Mouse (Mus musculus) G1E (cell line): Measurements from ENCODE around the gene Lama5. TPM values are rescaled to one million over a fixed set of nuclear protein-coding genes. Genes with fewer than 3 reads are reported as not detected.

Experiments
- ATAC-seq: 2 replicates; pipeline ENCODE4 v1.8.0; 2016; ENCODE audit warnings: mild to moderate bottlenecking; ENCODE audit not compliant: insufficient number of reproducible peaks, poor library complexity, low FRiP score, severe bottlenecking; ENCODE audit errors: extremely low read depth
- DNase-seq: peaks from one replicate; pipeline ENCODE4 v3.0.0; 2012; ENCODE audit warnings: low spot score
- H3K27me3 ChIP-seq: 2 replicates; pipeline ENCODE4 v1.6.1; 2012; ENCODE audit warnings: mild to moderate bottlenecking, low read length, inconsistent platforms; ENCODE audit not compliant: insufficient read depth
- H3K36me3 ChIP-seq: replicated peaks from 2 replicates; pipeline ENCODE3; 2012; ENCODE audit warnings: mild to moderate bottlenecking, inconsistent platforms
- H3K4me1 ChIP-seq: 2 replicates; pipeline ENCODE4 v1.6.1; 2012; ENCODE audit warnings: low read depth, low read length, inconsistent platforms, mixed read lengths; ENCODE audit not compliant: insufficient read depth
- H3K4me3 ChIP-seq: 2 replicates; pipeline ENCODE4 v1.5.1; 2012; ENCODE audit warnings: low read depth, mild to moderate bottlenecking, inconsistent platforms, low read length, moderate library complexity, mixed read lengths
- H3K9me3 ChIP-seq: replicated peaks from 2 replicates; pipeline ENCODE4 v1.6.1; 2012; ENCODE audit warnings: inconsistent platforms
- CTCF ChIP-seq: IDR thresholded peaks from 2 replicates; pipeline ENCODE4 v1.5.1; 2012; ENCODE audit warnings: low read depth, low read length, inconsistent platforms, mixed read lengths
- GATA1 ChIP-seq: IDR thresholded peaks from 2 replicates; pipeline ENCODE4 v1.6.1; 2012; ENCODE audit warnings: borderline replicate concordance, low read length, inconsistent platforms, mixed read lengths
- GATA2 ChIP-seq: IDR thresholded peaks from 2 replicates; pipeline ENCODE4 v1.6.1; 2012; ENCODE audit warnings: low read depth, low read length, inconsistent platforms, borderline replicate concordance
- POLR2AphosphoS5 ChIP-seq: IDR thresholded peaks from 2 replicates; pipeline ENCODE4 v1.6.1; 2012; ENCODE audit warnings: low read depth, low read length, inconsistent platforms; ENCODE audit not compliant: insufficient replicate concordance
- TAL1 ChIP-seq: conservative IDR thresholded peaks from 2 replicates; pipeline ENCODE4 v1.6.1; 2012; ENCODE audit warnings: low read depth, low read length, inconsistent platforms, mixed read lengths
- polyA plus RNA-seq: library from polyadenylated mRNA; stranded (reverse); fragments of >175 nt; gene quantifications from 2 replicates; pipeline ENCODE4 v1.2.3, GENCODE M21; 2012
- total RNA-seq, 2 experiments: library from RNA; stranded (forward) in 1 of 2; stranded (reverse) in 1 of 2; fragments of 200-1000 nt in 1 of 2; fragments of >200 nt in 1 of 2; fragmentation: Nextera tagmentation in 1 of 2; gene quantifications; 2 replicates each; pipeline ENCODE4 v1.2.3; 2014 to 2017

The Lama5 gene
- total and polyA plus RNA-seq, 3 experiments, result 25.4 to 99.6 (median 69.2) TPM

DNA sequence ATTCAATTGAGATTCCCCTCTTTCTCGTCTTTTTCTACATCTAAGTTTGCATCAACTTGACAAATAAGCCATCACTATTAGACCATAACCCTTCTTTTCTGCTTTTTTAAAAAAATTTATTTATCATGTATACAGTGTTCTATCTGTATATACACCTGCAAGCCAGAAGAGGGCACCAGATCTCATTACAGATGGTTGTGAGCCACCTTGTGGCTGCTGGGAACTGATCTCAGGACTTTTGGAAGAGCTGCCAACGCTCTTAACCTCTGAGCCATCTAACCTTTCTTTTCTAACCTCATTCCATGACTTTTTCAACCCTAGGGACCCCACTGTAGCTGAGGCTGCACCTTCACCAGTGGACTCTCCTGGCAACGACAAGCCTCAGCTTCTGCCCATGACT, 13.4 kb downstream of the Lama5 start:
- TF ChIP-seq TAL1 (no peak), POLR2AphosphoS5 (no peak), GATA2 (no peak), GATA1 (no peak), CTCF (no peak)
- DNase-seq, result no peak
- ATAC-seq, result no peak
- Histone ChIP-seq H3K9me3 (peaks cover 14% of the 10 kb centered on the region), H3K4me1 (peaks cover 43% of the 10 kb centered on the region), H3K4me3 (no peak overlapping the region), H3K27me3 (no peaks in the 10 kb centered on the region), H3K36me3 (peaks cover 96% of the 10 kb centered on the region)

DNA sequence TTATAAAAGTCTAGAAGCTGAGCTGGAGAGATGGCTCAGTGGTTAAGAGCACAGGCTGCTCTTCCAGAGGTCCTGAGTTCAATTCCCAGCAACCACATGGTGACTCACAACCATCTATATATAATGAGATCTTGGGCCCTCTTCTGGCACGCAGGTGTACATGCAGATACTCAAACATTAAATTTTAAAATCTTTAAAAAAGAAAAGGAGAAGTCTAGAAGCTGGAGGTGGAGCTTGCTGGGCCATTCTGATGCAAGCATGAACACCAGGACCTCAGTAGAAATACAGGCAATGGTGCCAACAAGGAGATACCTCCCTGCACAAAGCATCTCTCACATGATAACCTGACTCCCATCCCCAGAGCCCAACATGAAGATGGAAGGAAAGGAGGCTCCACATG, 16.7 kb downstream of the Lama5 start:
- DNase-seq (no peak), ATAC-seq (no peak)
- H3K36me3 ChIP-seq, result peaks cover 96% of the 10 kb centered on the region
- TF ChIP-seq POLR2AphosphoS5 (no peak), CTCF (no peak), GATA2 (no peak), TAL1 (no peak), GATA1 (no peak)
- no peaks in the 10 kb centered on the region for H3K27me3 ChIP-seq
- no peak overlapping the region for H3K4me3 ChIP-seq
- peaks cover 14% of the 10 kb centered on the region for H3K9me3 ChIP-seq
- H3K4me1 ChIP-seq, result peaks cover 12% of the 10 kb centered on the region

DNA sequence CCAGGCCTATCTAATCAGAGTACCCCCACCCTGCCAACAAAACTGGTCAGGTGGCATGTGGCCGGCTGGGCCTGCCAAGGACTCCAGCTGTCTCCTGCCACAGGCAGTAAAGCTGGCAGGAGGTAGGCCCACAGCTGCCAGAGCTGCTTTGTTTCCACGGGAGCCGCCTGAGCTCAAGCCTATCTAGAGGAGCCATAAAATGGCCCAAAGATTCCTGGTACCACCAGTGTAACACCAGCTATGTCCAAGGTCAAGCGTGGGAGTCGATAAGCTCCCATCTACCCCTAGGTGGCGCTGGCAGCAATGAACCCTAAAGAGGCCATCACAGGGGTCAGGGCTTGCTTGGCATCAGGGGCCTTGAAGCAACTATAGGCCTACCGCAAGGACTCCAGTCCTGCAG, 17.8 kb downstream of the Lama5 start:
- DNase-seq (no peak), ATAC-seq (peak; percentile 45; the same call in 1 of the 2 replicates)
- Histone ChIP-seq H3K4me1 (peaks cover 8% of the 10 kb centered on the region), H3K36me3 (peaks cover 96% of the 10 kb centered on the region), H3K9me3 (peaks cover 6% of the 10 kb centered on the region), H3K27me3 (no peaks in the 10 kb centered on the region), H3K4me3 (no peak overlapping the region)
- TF ChIP-seq CTCF (peak; percentile 60), GATA2 (no peak)

DNA sequence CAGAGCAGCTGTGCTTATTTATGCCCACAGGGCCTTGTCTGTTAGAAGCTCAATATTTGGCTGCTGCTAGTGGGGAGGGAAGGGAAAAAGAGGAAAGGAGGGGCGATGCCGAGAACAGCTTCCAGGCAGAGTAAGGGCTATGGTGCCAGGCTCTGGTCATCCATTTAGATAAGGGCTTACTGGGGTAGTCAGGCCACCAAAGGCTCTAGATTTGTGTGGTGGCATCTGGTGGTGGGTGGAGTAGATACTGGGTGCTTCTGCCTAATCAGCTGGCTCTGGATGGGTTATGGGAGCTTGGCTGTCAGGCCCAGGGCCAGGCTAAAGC, 19.7 kb downstream of the Lama5 start:
- ATAC-seq (no peak), DNase-seq (no peak)
- Histone ChIP-seq H3K36me3 (peaks cover 97% of the 10 kb centered on the region), H3K9me3 (no peaks in the 10 kb centered on the region), H3K4me1 (peaks cover 8% of the 10 kb centered on the region), H3K27me3 (no peaks in the 10 kb centered on the region), H3K4me3 (no peak overlapping the region)
- TF ChIP-seq GATA2 (no peak), CTCF (no peak), POLR2AphosphoS5 (no peak)

DNA sequence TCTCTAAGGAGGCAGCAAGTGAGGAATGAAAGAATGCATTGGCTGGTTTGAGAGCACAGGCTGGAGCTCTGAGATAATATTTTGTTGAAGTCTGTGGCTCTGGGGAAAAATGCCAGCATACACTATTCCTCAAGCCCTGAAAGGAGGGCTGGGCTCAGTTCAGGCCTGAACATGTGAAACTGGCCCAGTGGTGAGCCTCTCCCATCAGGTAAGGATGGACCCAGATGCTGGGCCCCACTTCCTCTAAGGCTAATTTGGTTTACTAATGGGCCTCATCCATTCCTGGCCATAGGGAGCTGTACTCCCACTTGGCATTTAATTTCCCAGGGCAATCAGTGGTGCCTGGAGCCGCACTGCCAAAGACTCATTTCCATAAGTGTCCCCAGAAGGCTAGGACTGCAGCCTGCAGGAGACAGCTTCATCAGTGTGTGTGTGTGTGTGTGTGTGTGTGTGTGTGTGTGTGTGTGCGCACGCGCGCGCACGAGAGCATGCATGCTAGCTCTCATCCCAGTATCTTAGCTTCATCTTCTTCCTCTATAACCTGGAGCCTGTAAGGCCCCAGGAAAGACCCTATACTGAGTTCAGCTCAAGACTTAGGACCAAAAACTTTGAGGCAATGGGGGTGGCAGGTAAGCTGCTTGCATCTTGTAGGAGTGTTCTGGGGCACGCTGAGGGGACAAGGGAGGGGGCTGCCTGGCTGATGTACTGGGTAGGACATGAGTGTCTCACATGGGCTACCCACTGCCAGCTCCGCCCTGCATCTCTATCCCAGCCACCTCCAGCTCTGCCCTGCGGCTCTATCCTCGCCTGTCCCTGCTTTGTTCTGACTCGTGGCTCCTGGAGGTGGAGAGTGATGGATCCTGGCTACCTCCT, 20.3 kb downstream of the Lama5 start:
- no peaks in the 10 kb centered on the region for H3K9me3 ChIP-seq
- peaks cover 99% of the 10 kb centered on the region for H3K36me3 ChIP-seq
- no peak for ATAC-seq
- H3K4me1 ChIP-seq, result peaks cover 8% of the 10 kb centered on the region
- H3K4me3 ChIP-seq, result no peak overlapping the region
- no peak for TF ChIP-seq GATA1
- no peaks in the 10 kb centered on the region for H3K27me3 ChIP-seq
- no peak for DNase-seq

DNA sequence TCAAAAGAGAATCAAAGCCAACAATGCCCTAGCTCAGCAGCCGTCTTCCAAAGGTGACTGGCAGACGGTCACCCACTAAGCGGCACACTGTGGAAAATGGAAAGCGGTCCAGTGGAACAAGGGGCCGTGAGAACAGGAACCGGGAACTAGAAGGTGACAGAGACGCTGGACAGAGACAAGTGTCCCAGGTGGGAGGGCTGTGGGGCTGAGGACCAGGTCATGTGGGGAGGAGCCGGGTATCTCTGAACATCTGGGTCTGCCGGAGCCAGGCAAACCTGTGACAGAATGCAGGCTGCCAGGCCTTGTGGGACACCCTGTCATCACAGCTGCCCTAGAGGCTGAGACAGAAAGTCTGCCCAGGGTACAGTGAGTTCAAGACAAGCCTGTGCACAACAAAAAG, 21.2 kb downstream of the Lama5 start:
- ATAC-seq, result no peak
- no peaks in the 10 kb centered on the region for H3K27me3 ChIP-seq
- peaks cover 8% of the 10 kb centered on the region for H3K4me1 ChIP-seq
- TF ChIP-seq CTCF (no peak), POLR2AphosphoS5 (no peak), GATA2 (no peak), GATA1 (no peak), TAL1 (no peak)
- H3K9me3 ChIP-seq, result no peaks in the 10 kb centered on the region
- DNase-seq, result no peak
- H3K4me3 ChIP-seq, result no peak overlapping the region
- H3K36me3 ChIP-seq, result peaks cover 92% of the 10 kb centered on the region

DNA sequence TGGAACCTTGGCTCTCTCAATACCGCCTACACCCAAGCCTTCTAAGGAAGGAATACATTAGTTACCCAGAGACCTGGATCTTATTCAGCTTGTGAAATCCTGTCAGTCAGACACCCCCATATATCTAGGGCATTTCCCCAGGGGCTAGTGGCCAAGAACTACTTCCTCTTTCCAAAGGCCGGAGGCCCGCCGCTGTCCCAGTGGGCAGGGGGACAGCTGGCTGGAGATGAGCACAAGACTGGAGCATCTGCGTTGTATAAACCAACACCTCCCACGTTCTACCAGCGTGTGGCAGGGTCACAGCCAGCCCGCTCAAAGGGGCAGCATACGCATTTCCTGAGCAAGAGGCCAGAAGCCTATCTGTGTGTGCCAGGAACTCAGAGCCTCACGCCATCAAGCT, 22.9 kb downstream of the Lama5 start:
- Histone ChIP-seq H3K36me3 (peaks cover 93% of the 10 kb centered on the region), H3K4me3 (no peak overlapping the region), H3K27me3 (no peaks in the 10 kb centered on the region), H3K9me3 (no peaks in the 10 kb centered on the region), H3K4me1 (peaks cover 4% of the 10 kb centered on the region; the same call in 1 of the 2 replicates)
- no peak for TF ChIP-seq GATA1
- TF ChIP-seq GATA2, result no peak
- TF ChIP-seq TAL1, result no peak
- no peak for TF ChIP-seq CTCF
- TF ChIP-seq POLR2AphosphoS5, result no peak
- DNase-seq (no peak), ATAC-seq (no peak)
